Mouse (Mus musculus): ENCODE data around the gene Cyth3.

Cyth3 gene

DNA sequence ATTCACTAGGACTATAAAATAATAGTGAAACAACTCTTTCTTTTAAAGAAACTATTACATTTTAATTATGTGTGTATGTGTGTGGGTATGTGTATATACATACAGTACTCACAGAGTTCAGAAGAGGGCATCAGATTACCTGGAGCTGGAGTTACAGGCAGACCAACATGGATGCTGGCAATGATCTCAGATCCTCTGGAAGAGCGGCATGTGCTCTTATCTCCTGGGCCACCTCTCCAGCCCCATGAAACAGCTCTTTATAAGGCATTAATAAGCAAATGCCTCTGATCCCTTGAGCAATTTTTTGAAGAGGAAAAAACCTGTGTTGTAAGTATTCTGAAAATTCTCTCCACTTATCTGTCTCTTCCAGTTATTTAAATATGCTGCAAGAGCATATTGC, 43.8 kb downstream of the Cyth3 start:
- DNase-seq (ENCODE audit: low read depth): no peak

GRCm38 (mm10) chr5:143668884-143669283, 46.6 kb downstream of the Cyth3 start:
- no peak for DNase-seq (ENCODE audit: low read depth)

- DNase-seq (ENCODE audit: low read depth): no peak
Observed at GRCm38 (mm10) chr5:143669393-143669792, 47.1 kb downstream of the Cyth3 start.

DNA sequence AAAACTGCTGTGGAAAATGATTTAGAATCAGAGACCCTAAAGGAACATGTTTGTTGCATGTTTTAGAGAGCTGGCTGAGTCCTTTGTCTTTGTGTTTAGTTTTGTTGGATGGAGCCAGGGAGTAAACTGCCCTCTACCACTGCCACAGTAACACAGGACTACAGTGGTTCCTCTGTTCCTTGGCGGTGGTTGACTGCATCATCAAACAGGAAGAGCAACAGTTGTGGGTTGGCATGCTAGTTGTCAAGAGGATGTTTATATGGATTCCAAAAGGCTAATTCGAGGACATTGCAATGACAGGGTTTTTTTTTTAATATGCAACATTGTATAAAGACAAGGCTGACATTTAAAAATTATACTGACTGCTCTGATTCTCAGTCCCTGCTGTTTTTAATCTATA, 47.6 kb downstream of the Cyth3 start:
- no peak for DNase-seq (ENCODE audit: low read depth)

GRCm38 (mm10) chr5:143670740-143671415, 48.6 kb downstream of the Cyth3 start:
- DNase-seq (ENCODE audit: low read depth): no peak

DNA sequence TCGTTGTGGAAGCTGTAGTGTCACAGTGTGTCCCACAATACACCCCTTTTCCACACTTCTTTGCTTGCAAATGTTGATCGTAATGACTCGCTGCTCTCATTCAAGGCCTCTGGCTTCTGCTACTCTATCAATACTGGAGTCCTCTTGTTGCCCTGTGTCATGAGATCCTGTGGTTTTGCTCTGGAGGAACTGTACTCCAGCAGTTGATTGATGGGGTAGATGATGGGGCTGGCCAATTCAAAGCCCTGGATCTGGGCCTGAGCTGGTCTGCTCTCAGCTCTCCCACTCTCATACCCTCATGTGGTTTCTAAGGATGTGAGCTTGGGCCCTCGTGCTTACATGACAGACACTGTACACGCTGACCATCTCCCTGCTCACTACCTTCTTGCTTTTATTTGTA, 52.3 kb downstream of the Cyth3 start:
- DNase-seq (ENCODE audit: low read depth): no peak

DNA sequence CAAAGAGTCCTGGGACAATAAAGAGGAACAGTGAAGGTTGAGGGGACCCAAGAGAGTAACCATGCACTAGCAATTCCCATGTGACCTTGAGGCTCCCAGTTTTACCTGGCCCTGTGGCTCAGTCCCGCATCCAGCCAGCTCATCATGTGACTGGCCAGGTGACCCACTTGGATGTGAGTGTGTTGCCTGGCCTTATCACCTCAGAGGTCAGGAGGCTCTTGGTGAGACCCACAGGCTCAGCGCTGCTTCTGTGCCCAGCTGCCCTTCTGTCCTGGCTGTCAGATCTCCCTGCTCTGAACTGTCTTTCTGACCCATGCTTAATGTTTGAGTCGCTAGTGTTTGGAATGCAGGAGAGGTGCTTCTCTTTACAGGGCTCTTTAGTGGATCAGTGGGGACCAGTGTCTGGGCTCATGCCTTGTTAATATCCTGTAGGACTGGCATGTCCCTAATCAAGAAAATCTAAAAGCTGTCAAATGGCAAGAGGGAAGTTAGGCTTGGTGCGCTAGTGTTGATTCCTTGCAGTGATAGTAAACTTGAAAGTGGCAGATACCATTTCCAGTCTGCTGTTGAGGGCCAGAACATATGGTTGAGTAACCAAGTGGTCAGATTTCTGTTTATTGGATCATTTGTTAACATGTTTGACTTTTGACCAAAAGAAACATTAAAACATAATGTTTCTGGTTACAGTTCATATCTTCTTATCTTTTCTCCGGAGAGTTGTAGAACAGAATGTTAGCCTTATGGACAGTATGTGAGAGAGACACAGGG, 54.2 kb downstream of the Cyth3 start:
- DNase-seq (ENCODE audit: low read depth): no peak

- DNase-seq (ENCODE audit: low read depth): no peak
Observed at GRCm38 (mm10) chr5:143677363-143677762, 55.1 kb downstream of the Cyth3 start.

GRCm38 (mm10) chr5:143678634-143679271, 56.5 kb downstream of the Cyth3 start:
- DNase-seq (ENCODE audit: low read depth): no peak

DNA sequence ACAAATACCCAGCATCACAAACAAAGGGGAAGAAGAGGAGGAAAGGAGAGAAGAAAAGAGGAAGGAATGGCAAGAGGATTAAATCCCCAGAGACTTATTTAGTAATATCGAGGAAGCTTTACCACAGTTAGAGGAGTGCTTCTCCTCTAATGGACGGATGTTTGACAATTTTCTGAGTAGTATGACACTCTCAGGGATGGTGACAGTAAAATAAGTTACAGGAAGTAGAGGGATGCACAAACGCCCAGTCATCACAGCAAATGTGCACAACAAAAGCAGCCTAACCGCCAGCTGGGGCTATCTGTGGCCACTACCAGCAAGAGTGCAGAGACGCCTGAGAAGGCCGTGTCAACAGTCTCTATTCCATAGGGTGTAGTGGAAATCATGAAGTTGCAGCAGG, 57.4 kb downstream of the Cyth3 start:
- DNase-seq (ENCODE audit: low read depth): no peak

DNA sequence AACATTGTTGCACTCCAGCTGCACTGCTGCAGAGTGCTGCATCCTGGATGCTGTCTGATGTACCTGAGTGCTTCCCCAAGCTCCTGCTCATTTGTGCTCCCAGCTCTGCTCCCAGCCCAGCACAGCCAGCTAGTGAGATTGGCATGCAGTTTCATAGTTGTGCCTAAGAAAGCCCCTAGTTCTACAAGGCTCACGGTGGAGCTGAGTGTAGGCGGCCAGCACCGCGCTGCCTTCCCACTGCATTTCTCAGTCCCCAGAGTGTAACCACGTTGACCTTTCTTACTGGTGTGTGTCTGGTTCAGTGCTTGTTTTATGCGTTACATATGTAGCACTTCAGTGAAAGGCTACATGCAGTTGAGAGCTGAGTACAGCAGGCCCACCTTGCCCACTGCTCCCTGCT, 61.4 kb downstream of the Cyth3 start:
- DNase-seq (ENCODE audit: low read depth): no peak

DNA sequence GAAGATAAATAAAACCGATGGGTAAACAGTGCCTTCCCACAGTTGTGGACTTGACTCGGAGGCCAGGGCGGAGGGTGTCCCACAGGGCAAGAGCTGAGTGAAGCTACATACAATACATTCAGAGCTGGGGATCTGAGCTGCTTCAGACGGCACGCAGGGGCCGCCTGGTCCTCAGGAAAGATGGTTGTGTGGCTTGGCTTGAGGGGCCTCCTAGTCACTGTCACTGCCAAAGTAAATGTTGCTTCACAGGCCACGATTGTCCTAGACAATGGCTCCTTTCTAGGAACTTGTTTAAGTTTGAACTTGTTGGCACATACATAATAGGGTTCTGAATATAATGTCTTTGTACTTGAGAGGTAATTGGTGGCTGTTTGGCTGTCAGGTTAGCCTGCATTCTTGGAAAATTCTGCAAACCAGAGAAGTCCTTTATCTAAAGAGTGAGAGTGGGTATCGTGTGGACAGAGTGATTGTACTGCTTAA, 62.7 kb downstream of the Cyth3 start:
- no peak for DNase-seq (ENCODE audit: low read depth)

DNA sequence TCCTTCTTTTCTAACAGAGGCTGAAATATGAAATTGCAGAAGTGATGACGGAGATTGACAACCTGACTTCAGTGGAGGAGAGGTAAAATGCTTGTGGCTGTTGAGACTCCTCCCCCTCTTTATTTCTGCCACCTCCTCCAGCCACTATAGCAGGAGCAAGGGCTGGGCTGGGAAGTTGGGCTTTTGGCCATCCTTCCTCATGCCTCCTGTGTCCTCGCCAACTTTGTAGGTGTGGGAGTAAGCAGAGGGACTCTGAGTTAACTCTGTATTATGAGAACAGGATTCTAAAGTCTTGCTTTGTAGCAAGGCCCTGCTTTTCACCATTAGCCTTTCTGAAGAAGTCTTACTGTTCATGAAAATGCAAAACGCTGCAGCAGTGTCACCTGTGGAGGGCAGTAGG, 64.2 kb downstream of the Cyth3 start:
- no peak for DNase-seq (ENCODE audit: low read depth)

GRCm38 (mm10) chr5:143687589-143687988, 65.3 kb downstream of the Cyth3 start:
- no peak for DNase-seq (ENCODE audit: low read depth)

- no peak for DNase-seq (ENCODE audit: low read depth)
Observed at GRCm38 (mm10) chr5:143690392-143690791, 68.1 kb downstream of the Cyth3 start.

- no peak for DNase-seq (ENCODE audit: low read depth)
Observed at GRCm38 (mm10) chr5:143690926-143691325, 68.7 kb downstream of the Cyth3 start.

GRCm38 (mm10) chr5:143696323-143696722, 74.1 kb downstream of the Cyth3 start:
- DNase-seq (ENCODE audit: low read depth): no peak

GRCm38 (mm10) chr5:143698454-143698853, 76.2 kb downstream of the Cyth3 start:
- no peak for DNase-seq (ENCODE audit: low read depth)

- DNase-seq (ENCODE audit: low read depth): peak; percentile 83
Observed at GRCm38 (mm10) chr5:143700247-143700646, 78.0 kb downstream of the Cyth3 start.

DNA sequence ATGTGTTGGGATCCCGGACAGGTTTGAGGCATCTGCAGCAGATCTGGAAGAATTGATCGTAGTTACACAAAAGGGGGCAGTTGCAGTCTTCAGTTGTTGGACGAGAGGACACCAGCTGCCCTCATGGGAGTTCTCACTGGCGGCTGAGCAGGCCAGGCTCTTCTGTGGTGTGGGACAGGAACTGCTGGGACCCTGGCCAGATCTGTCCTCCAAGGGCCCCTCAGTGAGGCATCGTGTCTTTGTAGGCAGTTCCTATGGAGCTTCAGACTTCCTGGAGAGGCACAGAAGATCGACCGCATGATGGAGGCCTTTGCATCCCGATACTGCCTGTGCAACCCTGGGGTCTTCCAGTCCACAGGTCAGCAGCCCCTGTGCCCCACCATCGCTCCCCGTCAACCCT, 78.8 kb downstream of the Cyth3 start:
- no peak for DNase-seq (ENCODE audit: low read depth)

DNA sequence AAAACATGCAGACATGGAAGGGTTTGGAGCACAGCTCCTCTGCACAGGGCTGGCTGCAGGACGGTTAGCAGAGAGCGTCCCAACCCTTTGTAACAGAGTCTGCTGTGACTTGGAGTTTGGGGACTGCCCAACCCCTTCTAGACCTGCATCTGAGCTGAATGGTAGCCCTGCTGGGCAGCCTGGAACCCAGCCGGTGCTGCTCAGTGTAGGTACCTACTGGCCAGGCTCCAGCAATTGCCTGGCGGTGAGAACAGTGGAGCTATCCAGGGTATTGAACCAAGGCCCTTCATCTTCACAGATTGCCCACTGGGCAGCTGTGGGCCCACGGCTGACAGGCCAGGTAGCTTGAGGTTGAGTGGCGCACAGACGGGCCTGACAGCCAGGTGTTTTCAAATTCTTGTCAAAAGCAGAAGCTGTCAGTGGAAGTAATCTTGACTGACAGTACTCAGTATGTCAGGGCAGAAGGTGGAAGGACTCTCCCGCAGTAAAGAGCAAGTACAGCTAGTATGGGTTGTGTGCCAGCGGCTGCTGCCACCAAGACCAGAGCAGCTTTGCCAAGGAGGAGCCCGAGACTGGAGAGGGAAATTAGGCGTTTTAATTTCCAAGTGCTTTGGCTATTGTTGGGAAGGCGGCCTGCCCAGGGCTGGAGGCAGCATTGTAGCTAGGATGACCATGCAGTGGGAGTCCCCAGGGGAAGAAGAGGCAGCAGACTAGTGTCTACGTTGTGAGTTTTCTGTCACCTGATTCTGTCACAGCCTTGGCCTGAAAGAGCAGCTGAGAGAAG, 82.8 kb downstream of the Cyth3 start:
- DNase-seq (ENCODE audit: low read depth): no peak

DNA sequence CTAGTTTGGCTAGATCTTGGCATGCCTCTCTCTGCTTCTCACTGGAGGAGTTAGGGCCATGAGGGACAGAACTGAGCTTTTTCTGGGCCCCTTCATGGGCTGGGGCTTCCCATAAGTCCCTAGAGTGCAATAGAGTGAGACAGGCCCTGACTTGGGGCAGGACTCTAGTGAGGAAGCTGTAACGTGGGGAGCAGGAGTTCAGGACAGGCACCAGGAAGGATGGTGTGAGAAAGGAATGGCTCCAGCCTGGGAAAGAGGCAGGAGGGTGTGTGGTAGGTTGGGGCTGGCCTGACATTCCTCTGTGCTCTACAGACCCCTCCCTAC, 83.4 kb downstream of the Cyth3 start:
- no peak for DNase-seq (ENCODE audit: low read depth)

Data from c-Kit-positive CD71-positive TER-119-negative erythroid progenitor cells, embryonic 14.5 days (primary cell).